Mouse (Mus musculus): ENCODE measurements around the gene Cldnd1. TPM values are rescaled to one million over a fixed set of nuclear protein-coding genes. Genes with fewer than 3 reads are reported as not detected.

Cldnd1 gene
- polyA plus RNA-seq (2014; fragmentation: Illumina TruSeq; extraction: RNeasy Lipid Tissue Mini Kit (QIAGEN cat#74804)) = 181 TPM

GRCm38 (mm10) chr16:58727477-58728131, at the start of gene Cldnd1:
Gene Cldnd1, plus strand, starts transcription at chr16:58727910.

GRCm38 (mm10) chr16:58718666-58719120, 9.0 kb upstream of the Cldnd1 start, which contains the start of gene Gpr15:
Gene Gpr15, minus strand, starts transcription at chr16:58719070.

GRCm38 (mm10) chr16:58763076-58763475, 35.4 kb downstream of the Cldnd1 start, which contains the start of gene Olfr172:
Gene Olfr172, minus strand, starts transcription at chr16:58763176.

Other genes starting within 250 kb of the Cldnd1 start
- 105 TPM for gene St3gal6, start 203.7 kb upstream of the Cldnd1 start, polyA plus RNA-seq (2014; fragmentation: Illumina TruSeq; extraction: RNeasy Lipid Tissue Mini Kit (QIAGEN cat#74804))
- gene Gm813, start 110.9 kb upstream of the Cldnd1 start, polyA plus RNA-seq (2014; fragmentation: Illumina TruSeq; extraction: RNeasy Lipid Tissue Mini Kit (QIAGEN cat#74804)) = 60.9 TPM
- gene E330017A01Rik, start 89.2 kb upstream of the Cldnd1 start, polyA plus RNA-seq (2014; fragmentation: Illumina TruSeq; extraction: RNeasy Lipid Tissue Mini Kit (QIAGEN cat#74804)) = 65.8 TPM
- gene Cpox, start 57.6 kb upstream of the Cldnd1 start, polyA plus RNA-seq (2014; fragmentation: Illumina TruSeq; extraction: RNeasy Lipid Tissue Mini Kit (QIAGEN cat#74804)) = 64.7 TPM
- gene Gpr15, start 8.8 kb upstream of the Cldnd1 start, polyA plus RNA-seq (2014; fragmentation: Illumina TruSeq; extraction: RNeasy Lipid Tissue Mini Kit (QIAGEN cat#74804)) = not detected
- not detected for gene Olfr172, start 35.3 kb downstream of the Cldnd1 start, polyA plus RNA-seq (2014; fragmentation: Illumina TruSeq; extraction: RNeasy Lipid Tissue Mini Kit (QIAGEN cat#74804))
- gene Olfr173, start 72.4 kb downstream of the Cldnd1 start, polyA plus RNA-seq (2014; fragmentation: Illumina TruSeq; extraction: RNeasy Lipid Tissue Mini Kit (QIAGEN cat#74804)) = not detected
- gene Olfr175-ps1, start 98.9 kb downstream of the Cldnd1 start, polyA plus RNA-seq (2014; fragmentation: Illumina TruSeq; extraction: RNeasy Lipid Tissue Mini Kit (QIAGEN cat#74804)) = not detected
- gene Olfr177, start 146.9 kb downstream of the Cldnd1 start, polyA plus RNA-seq (2014; fragmentation: Illumina TruSeq; extraction: RNeasy Lipid Tissue Mini Kit (QIAGEN cat#74804)) = not detected
- gene Olfr178, start 164.2 kb downstream of the Cldnd1 start, polyA plus RNA-seq (2014; fragmentation: Illumina TruSeq; extraction: RNeasy Lipid Tissue Mini Kit (QIAGEN cat#74804)) = not detected
- gene Olfr181, start 200.8 kb downstream of the Cldnd1 start, polyA plus RNA-seq (2014; fragmentation: Illumina TruSeq; extraction: RNeasy Lipid Tissue Mini Kit (QIAGEN cat#74804)) = not detected
- gene Olfr180, start 201.5 kb downstream of the Cldnd1 start, polyA plus RNA-seq (2014; fragmentation: Illumina TruSeq; extraction: RNeasy Lipid Tissue Mini Kit (QIAGEN cat#74804)) = not detected

Measured in ovary, adult 10 weeks (tissue).